Mouse (Mus musculus) heart, embryonic 16.5 days (tissue): ENCODE measurements at regions not wholly inside any gene's neighbourhood (a gene's known extent, or its start where the extent isn't known, plus 50 kb on each side); places are given as distances from the start of the nearest gene placed in this dataset.

ENCODE experiments used
- ATAC-seq: fragments of 200-750 bp; cut with Nextera tagmentation; replicated peaks from 2 replicates; pipeline ENCODE4 v1.8.0; 2017; ENCODE audit warnings: moderate number of reproducible peaks; ENCODE audit not compliant: insufficient read depth, low FRiP score; ENCODE audit errors: extremely low read depth
- H3K27ac ChIP-seq: fragments of 300-500 bp; sonication (generic); 2 replicates; pipeline ENCODE4 v1.5.1; 2014; ENCODE audit warnings: mild to moderate bottlenecking, low read length, control low read depth, moderate library complexity
- H3K27me3 ChIP-seq: fragments of 300-500 bp; sonication (generic); 2 replicates; pipeline ENCODE4 v1.6.1; 2014; ENCODE audit warnings: low read length, mixed read lengths; ENCODE audit not compliant: control insufficient read depth, insufficient read depth
- H3K36me3 ChIP-seq: fragments of 300-500 bp; sonication (generic); 2 replicates; pipeline ENCODE4 v1.6.1; 2014; ENCODE audit not compliant: control insufficient read depth, insufficient read depth
- H3K4me1 ChIP-seq: fragments of 300-500 bp; sonication (generic); 2 replicates; pipeline ENCODE4 v1.6.1; 2014; ENCODE audit warnings: low read length, mixed read lengths; ENCODE audit not compliant: control insufficient read depth, insufficient read depth
- H3K4me2 ChIP-seq: fragments of 300-500 bp; sonication (generic); 2 replicates; pipeline ENCODE4 v1.6.1; 2014; ENCODE audit warnings: low read depth, mild to moderate bottlenecking, control low read depth, low read length
- H3K4me3 ChIP-seq: fragments of 300-500 bp; sonication (generic); 2 replicates; pipeline ENCODE4 v1.5.1; 2014; ENCODE audit warnings: mild to moderate bottlenecking, control low read depth, low read length
- H3K9ac ChIP-seq: fragments of 300-500 bp; sonication (generic); 2 replicates; pipeline ENCODE4 v1.6.1; 2014; ENCODE audit warnings: low read length, control low read depth
- H3K9me3 ChIP-seq: fragments of 300-500 bp; sonication (generic); replicated peaks from 2 replicates; pipeline ENCODE4 v1.6.1; 2016; ENCODE audit warnings: low read length; ENCODE audit not compliant: control insufficient read depth
- WGBS: fragments of 180-500 bp; shearing (Covaris S2); extraction: QIAGEN DNeasy Blood & Tissue Kit; methylation state at CpG from one replicate; pipeline ENCODE4 v1.1.7; 2014; 5-methylcytosine and 5-hydroxymethylcytosine counted together

GRCm38 (mm10) chr13:26594313-26594712, 175.7 kb downstream of the Hdgfl1 start:
- Histone ChIP-seq H3K9me3 (no peaks in the 10 kb centered on the region), H3K4me3 (no peak overlapping the region), H3K36me3 (no peaks in the 10 kb centered on the region), H3K9ac (no peak overlapping the region), H3K4me2 (no peak overlapping the region), H3K4me1 (no peaks in the 10 kb centered on the region), H3K27me3 (no peaks in the 10 kb centered on the region), H3K27ac (no peak overlapping the region)
- no peak for ATAC-seq

- Histone ChIP-seq H3K9me3 (no peaks in the 10 kb centered on the region), H3K4me1 (no peaks in the 10 kb centered on the region), H3K27ac (no peak overlapping the region), H3K4me2 (no peak overlapping the region), H3K4me3 (no peak overlapping the region), H3K27me3 (no peaks in the 10 kb centered on the region), H3K36me3 (no peaks in the 10 kb centered on the region), H3K9ac (no peak overlapping the region)
- no peak for ATAC-seq
- 98% methylated on average over 1 of the region's 1 CpGs for WGBS
These were observed 176.2 kb downstream of the Hdgfl1 start for GRCm38 (mm10) chr13:26593750-26594149.

GRCm38 (mm10) chr13:26575890-26576543, 193.9 kb downstream of the Hdgfl1 start:
- H3K27ac ChIP-seq: no peak overlapping the region
- no peak for ATAC-seq
- 67% methylated on average over 2 of the region's 2 CpGs for whole genome bisulfite sequencing
- no peaks in the 10 kb centered on the region for H3K4me1 ChIP-seq
- H3K9me3 ChIP-seq: no peaks in the 10 kb centered on the region
- H3K4me3 ChIP-seq: no peak overlapping the region
- H3K27me3 ChIP-seq: no peaks in the 10 kb centered on the region
- no peaks in the 10 kb centered on the region for H3K36me3 ChIP-seq
- no peak overlapping the region for H3K4me2 ChIP-seq
- no peak overlapping the region for H3K9ac ChIP-seq

- WGBS: 52% methylated on average over 4 of the region's 4 CpGs
- H3K4me3 ChIP-seq: no peak overlapping the region
These were observed 200.5 kb downstream of the Hdgfl1 start for GRCm38 (mm10) chr13:26569422-26569821.

GRCm38 (mm10) chr13:26564941-26565862, 204.8 kb downstream of the Hdgfl1 start:
- H3K4me2 ChIP-seq: no peak overlapping the region
- H3K9me3 ChIP-seq: no peaks in the 10 kb centered on the region
- ATAC-seq: no peak
- no peak overlapping the region for H3K4me3 ChIP-seq
- H3K27me3 ChIP-seq: no peaks in the 10 kb centered on the region
- H3K36me3 ChIP-seq: no peaks in the 10 kb centered on the region
- WGBS: 73% methylated on average over 7 of the region's 7 CpGs
- no peaks in the 10 kb centered on the region for H3K4me1 ChIP-seq
- no peak overlapping the region for H3K9ac ChIP-seq
- H3K27ac ChIP-seq: no peak overlapping the region

More at GRCm38 (mm10) chr13:26569422-26569821, 200.5 kb downstream of the Hdgfl1 start:
- no peaks in the 10 kb centered on the region for H3K27me3 ChIP-seq
- H3K27ac ChIP-seq: no peak overlapping the region
- no peaks in the 10 kb centered on the region for H3K9me3 ChIP-seq
- no peaks in the 10 kb centered on the region for H3K36me3 ChIP-seq
- no peak for ATAC-seq
- H3K4me1 ChIP-seq: no peaks in the 10 kb centered on the region
- H3K4me2 ChIP-seq: no peak overlapping the region
- no peak overlapping the region for H3K9ac ChIP-seq

GRCm38 (mm10) chr13:26558366-26558765, 211.6 kb downstream of the Hdgfl1 start:
- no peaks in the 10 kb centered on the region for H3K4me1 ChIP-seq
- no peak overlapping the region for H3K27ac ChIP-seq
- no peak overlapping the region for H3K4me2 ChIP-seq
- H3K9ac ChIP-seq: no peak overlapping the region
- H3K36me3 ChIP-seq: no peaks in the 10 kb centered on the region
- no peak for ATAC-seq
- no peaks in the 10 kb centered on the region for H3K9me3 ChIP-seq
- 29% methylated on average over 1 of the region's 1 CpGs for WGBS
- H3K4me3 ChIP-seq: no peak overlapping the region
- no peaks in the 10 kb centered on the region for H3K27me3 ChIP-seq

GRCm38 (mm10) chr13:26554266-26554665, 215.7 kb downstream of the Hdgfl1 start:
- Histone ChIP-seq H3K9ac (no peak overlapping the region), H3K36me3 (no peaks in the 10 kb centered on the region), H3K27me3 (no peaks in the 10 kb centered on the region), H3K4me2 (no peak overlapping the region), H3K27ac (no peak overlapping the region), H3K4me3 (no peak overlapping the region), H3K4me1 (no peaks in the 10 kb centered on the region), H3K9me3 (no peaks in the 10 kb centered on the region)
- 72% methylated on average over 6 of the region's 6 CpGs for WGBS
- no peak for ATAC-seq

- Histone ChIP-seq H3K36me3 (no peaks in the 10 kb centered on the region), H3K27me3 (no peaks in the 10 kb centered on the region), H3K4me2 (no peak overlapping the region), H3K9ac (no peak overlapping the region), H3K27ac (no peak overlapping the region), H3K4me3 (no peak overlapping the region), H3K4me1 (no peaks in the 10 kb centered on the region), H3K9me3 (no peaks in the 10 kb centered on the region)
- 87% methylated on average over 3 of the region's 3 CpGs for WGBS
- ATAC-seq: no peak
These were observed 217.8 kb downstream of the Hdgfl1 start for GRCm38 (mm10) chr13:26552122-26552521.

GRCm38 (mm10) chr13:26538928-26539327, 231.0 kb downstream of the Hdgfl1 start:
- H3K4me3 ChIP-seq: no peak overlapping the region
- no peaks in the 10 kb centered on the region for H3K9me3 ChIP-seq
- no peaks in the 10 kb centered on the region for H3K36me3 ChIP-seq
- WGBS: 78% methylated on average over 1 of the region's 1 CpGs
- H3K4me2 ChIP-seq: no peak overlapping the region
- no peaks in the 10 kb centered on the region for H3K4me1 ChIP-seq
- ATAC-seq: no peak
- H3K27me3 ChIP-seq: no peaks in the 10 kb centered on the region
- H3K9ac ChIP-seq: no peak overlapping the region
- no peak overlapping the region for H3K27ac ChIP-seq
